Mouse (Mus musculus) heart, adult 2 months (tissue): Measurements from ENCODE around the gene Rora. TPM values are rescaled to one million over a fixed set of nuclear protein-coding genes. Genes with fewer than 3 reads are reported as not detected.

Source experiments
- DNase-seq, 2 experiments: peaks; one replicate each; pipeline ENCODE4 v3.0.0; 2021
- H3K27ac ChIP-seq: fragments of 200-600 bp; 2 replicates; pipeline ENCODE4 v1.8.1; 2022
- H3K27me3 ChIP-seq: fragments of 200-500 bp; 2 replicates; pipeline ENCODE4 v1.6.1; 2012; ENCODE audit warnings: mild to moderate bottlenecking, low read length, inconsistent platforms, mixed read lengths; ENCODE audit not compliant: control insufficient read depth, insufficient read depth
- H3K36me3 ChIP-seq: fragments of 200-500 bp; 2 replicates; pipeline ENCODE4 v1.6.1; 2012; ENCODE audit warnings: low read length, inconsistent platforms; ENCODE audit not compliant: control insufficient read depth, insufficient read depth
- H3K4me1 ChIP-seq: fragments of 200-500 bp; 2 replicates; pipeline ENCODE4 v1.6.1; 2011; ENCODE audit warnings: low read length; ENCODE audit not compliant: control insufficient read depth, insufficient read depth
- H3K4me3 ChIP-seq: fragments of 200-600 bp; 2 replicates; pipeline ENCODE4 v1.8.1; 2022
- H3K79me2 ChIP-seq: fragments of 200-500 bp; replicated peaks from 2 replicates; pipeline ENCODE4 v1.6.1; 2012; ENCODE audit warnings: mild to moderate bottlenecking, inconsistent platforms, low read length, moderate library complexity, mixed read lengths; ENCODE audit not compliant: control insufficient read depth, insufficient read depth
- H3K9ac ChIP-seq: fragments of 200-500 bp; 2 replicates; pipeline ENCODE4 v1.6.1; 2012; ENCODE audit warnings: low read depth, mild to moderate bottlenecking, control low read depth, inconsistent platforms, low read length, mixed read lengths
- CTCF ChIP-seq: fragments of 200-600 bp; IDR thresholded peaks from 2 replicates; pipeline ENCODE4 v1.8.1; 2022; ENCODE audit warnings: antibody characterized with exemption, mild to moderate bottlenecking, moderate library complexity
- EP300 ChIP-seq: fragments of 200-500 bp; IDR thresholded peaks from 2 replicates; pipeline ENCODE4 v1.6.1; 2011; ENCODE audit warnings: low read depth, low read length, control low read depth; ENCODE audit not compliant: insufficient read depth
- POLR2A ChIP-seq: fragments of 200-500 bp; IDR thresholded peaks from 2 replicates; pipeline ENCODE4 v1.6.1; 2011; ENCODE audit warnings: mild to moderate bottlenecking, low read depth, low read length, control low read depth; ENCODE audit not compliant: insufficient read depth
- WGBS: fragments of 180-500 bp; shearing (Covaris S2); methylation state at CpG from one replicate; pipeline ENCODE4 v1.1.7; 2018; 5-methylcytosine and 5-hydroxymethylcytosine counted together
- intact Hi-C: fragments of 180-260 bp; cut with DNase I; formaldehyde crosslinking; loops from one replicate; pipeline ENCODE4 v1.15.1; 2025
- polyA plus RNA-seq: library from polyadenylated mRNA; depleted of rRNA; stranded (reverse); fragments of >200 nt; gene quantifications from 2 replicates; pipeline ENCODE4 v1.2.3, GENCODE M21; 2012
- total RNA-seq, 2 experiments: library from RNA; stranded (reverse); gene quantifications; 2 replicates each; pipeline ENCODE4 v1.2.3; 2021

Gene Rora
- total and polyA plus RNA-seq, 3 experiments: 6.7 to 28.9 (median 21.6) TPM

DNA sequence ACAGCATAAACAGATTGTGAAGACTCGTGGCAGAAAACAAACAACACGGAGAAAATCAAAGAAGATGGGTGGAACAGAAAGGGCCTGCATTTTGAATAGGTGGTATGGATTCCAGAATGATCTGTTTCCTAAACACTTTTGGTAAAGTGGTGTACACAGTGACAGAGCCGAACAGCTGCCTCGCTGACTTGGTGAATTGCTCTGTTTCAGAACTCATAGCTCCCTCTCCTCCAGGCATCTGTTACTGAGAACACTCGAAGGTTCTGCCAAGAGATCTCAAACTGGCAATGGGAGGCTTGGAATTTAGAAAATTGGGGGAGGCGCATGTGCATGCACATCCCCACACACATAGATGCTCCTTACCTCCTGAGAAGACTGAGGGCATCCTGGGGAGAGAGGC lies 145.5 kb downstream of the Rora start:
- no peaks in the 10 kb centered on the region for H3K36me3 ChIP-seq
- H3K4me3 ChIP-seq: no peak overlapping the region
- no peaks in the 10 kb centered on the region for H3K27me3 ChIP-seq
- WGBS: 91% methylated on average over 6 of the region's 6 CpGs
- peaks cover 3% of the 10 kb centered on the region; the same call in 1 of the 2 replicates for H3K4me1 ChIP-seq
- no peak for DNase-seq
- no peak overlapping the region for H3K9ac ChIP-seq
- no peak overlapping the region for H3K27ac ChIP-seq
- no peaks in the 10 kb centered on the region for H3K79me2 ChIP-seq
- intact Hi-C loops: no loop called here
- TF ChIP-seq EP300 (no peak), POLR2A (no peak)

DNA sequence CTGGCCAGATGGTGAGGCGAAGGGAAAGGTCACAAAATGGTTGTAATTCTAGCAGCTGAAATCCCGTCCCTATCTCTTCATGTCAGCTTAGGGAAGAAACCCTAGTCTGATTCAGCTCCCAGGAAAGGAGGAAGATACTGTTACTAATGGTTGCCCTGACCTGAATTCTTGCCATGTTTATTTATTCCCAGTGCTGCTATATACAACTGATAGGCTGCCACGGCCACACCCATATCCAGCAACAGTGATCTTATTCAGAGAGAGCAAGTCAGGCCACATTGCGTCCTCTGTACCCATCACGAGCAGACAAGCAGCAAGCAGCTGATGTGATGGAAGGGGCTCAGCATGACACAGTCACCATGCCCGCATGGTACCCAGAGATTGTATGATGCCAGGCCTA lies 150.6 kb downstream of the Rora start:
- no peak for DNase-seq
- WGBS: 47% methylated on average over 6 of the region's 6 CpGs
- no peak overlapping the region for H3K4me3 ChIP-seq
- intact Hi-C loops: no loop called here
- peaks cover 6% of the 10 kb centered on the region for H3K4me1 ChIP-seq
- TF ChIP-seq EP300: 0 out of 2 replicates have a peak, but pooled peaks have one; percentile 50
- TF ChIP-seq POLR2A: no peak
- no peak overlapping the region for H3K27ac ChIP-seq
- H3K79me2 ChIP-seq: no peaks in the 10 kb centered on the region
- no peak overlapping the region for H3K9ac ChIP-seq
- no peaks in the 10 kb centered on the region for H3K36me3 ChIP-seq
- H3K27me3 ChIP-seq: no peaks in the 10 kb centered on the region

DNA sequence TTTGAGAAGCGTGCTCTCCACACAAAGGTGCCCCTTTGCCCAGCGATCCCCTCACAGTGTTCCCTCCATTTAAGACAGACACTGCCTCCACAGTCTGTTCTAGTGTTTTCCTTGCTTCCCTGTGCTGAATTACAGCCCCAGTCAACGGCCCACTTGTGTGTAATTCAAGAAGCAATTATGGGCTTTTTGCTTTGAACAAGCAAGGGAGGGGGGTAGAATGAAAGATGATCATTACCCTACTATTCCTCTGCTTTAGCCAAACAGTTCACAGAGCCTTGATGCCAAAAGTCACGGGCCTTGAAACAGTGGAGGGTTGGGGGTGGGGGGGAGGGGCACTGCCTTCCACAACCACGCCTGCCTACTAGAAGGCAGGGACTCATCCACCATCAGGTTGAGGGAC lies 152.2 kb downstream of the Rora start:
- H3K79me2 ChIP-seq: no peaks in the 10 kb centered on the region
- no peaks in the 10 kb centered on the region; the same call in 1 of the 2 replicates for H3K36me3 ChIP-seq
- no peak overlapping the region for H3K9ac ChIP-seq
- H3K27ac ChIP-seq: no peak overlapping the region
- intact Hi-C loops: loop anchor here (5.0 kb wide), 1 partner anchor 83 kb away; no protein-coding TSS in a partner anchor
- no peaks in the 10 kb centered on the region for H3K27me3 ChIP-seq
- peaks cover 10% of the 10 kb centered on the region for H3K4me1 ChIP-seq
- no peak for DNase-seq
- WGBS: 76% methylated on average over 5 of the region's 5 CpGs
- TF ChIP-seq POLR2A (no peak), CTCF (no peak), EP300 (no peak)
- H3K4me3 ChIP-seq: no peak overlapping the region

DNA sequence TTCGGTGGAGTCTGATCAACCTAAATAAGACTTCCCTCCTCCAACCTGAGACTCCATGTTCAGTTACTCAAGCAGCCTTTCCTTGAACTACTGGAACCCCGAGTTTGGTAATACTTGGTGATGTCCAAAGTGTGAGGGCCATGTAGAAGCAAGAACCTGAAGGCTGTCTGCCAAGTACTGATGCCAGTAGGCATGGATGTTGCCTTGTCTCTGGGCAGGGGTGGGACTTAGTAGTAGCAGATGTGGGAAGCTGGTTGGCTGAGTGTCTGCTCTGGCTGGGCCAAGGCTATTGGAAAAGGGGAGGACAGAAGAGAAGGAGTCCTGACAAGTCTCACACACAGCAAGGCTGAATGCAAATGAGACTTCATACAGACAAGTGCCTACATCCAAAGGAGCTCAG lies 154.1 kb downstream of the Rora start:
- intact Hi-C loops: loop anchor here (5.0 kb wide), 1 partner anchor 85 kb away; no protein-coding TSS in a partner anchor
- Histone ChIP-seq H3K79me2 (no peaks in the 10 kb centered on the region), H3K27ac (no peak overlapping the region), H3K9ac (no peak overlapping the region), H3K27me3 (no peaks in the 10 kb centered on the region), H3K4me3 (no peak overlapping the region), H3K36me3 (peaks cover 4% of the 10 kb centered on the region), H3K4me1 (peaks cover 15% of the 10 kb centered on the region)
- 90% methylated on average over 2 of the region's 2 CpGs for WGBS
- DNase-seq: no peak
- TF ChIP-seq POLR2A: no peak
- no peak for TF ChIP-seq CTCF

DNA sequence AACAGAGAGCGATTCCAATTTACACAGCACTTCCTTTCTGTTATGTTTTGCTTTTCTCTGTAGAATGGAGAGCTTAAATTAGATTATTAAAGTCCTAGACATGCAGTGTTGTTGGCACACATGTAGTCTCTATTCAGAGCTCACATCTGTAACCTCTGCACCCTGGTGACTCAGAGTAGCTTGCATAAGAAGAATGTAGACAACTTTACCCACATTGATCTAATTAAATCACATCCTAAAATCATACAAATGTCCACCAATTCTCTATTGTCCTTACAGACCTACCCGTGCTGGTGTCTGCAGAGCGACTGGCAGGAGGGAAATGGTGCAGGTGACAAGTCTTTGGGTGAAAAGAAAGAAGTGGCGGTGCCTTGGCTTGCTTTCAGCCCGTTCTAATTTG lies 155.9 kb downstream of the Rora start:
- WGBS: 70% methylated on average over 5 of the region's 5 CpGs
- intact Hi-C loops: loop anchor here (5.0 kb wide), 1 partner anchor 87 kb away; no protein-coding TSS in a partner anchor
- TF ChIP-seq POLR2A (no peak), EP300 (no peak), CTCF (no peak)
- Histone ChIP-seq H3K9ac (no peak overlapping the region), H3K36me3 (peaks cover 12% of the 10 kb centered on the region), H3K27me3 (no peaks in the 10 kb centered on the region), H3K4me1 (peaks cover 16% of the 10 kb centered on the region), H3K4me3 (no peak overlapping the region), H3K27ac (no peak overlapping the region), H3K79me2 (no peaks in the 10 kb centered on the region)
- no peak for DNase-seq

DNA sequence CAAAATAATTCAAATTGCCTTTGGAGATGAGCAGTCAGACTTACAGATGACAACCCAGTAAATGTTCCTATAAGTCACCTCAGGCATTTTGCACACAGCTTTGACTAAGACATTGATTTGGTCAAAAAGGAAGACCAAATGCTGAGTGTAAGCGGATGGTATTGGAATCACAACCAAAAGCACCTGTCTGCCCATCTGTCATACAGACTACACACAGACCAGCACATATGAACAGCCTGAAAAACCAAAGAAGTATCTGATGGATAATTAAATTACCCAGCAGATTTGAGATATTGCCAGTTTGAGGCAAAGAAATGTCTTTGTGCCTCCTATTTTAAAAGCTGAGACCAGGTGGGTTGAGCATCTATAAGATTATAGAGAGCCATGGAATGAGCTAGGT lies 161.1 kb downstream of the Rora start:
- no peak for TF ChIP-seq POLR2A
- no peak for TF ChIP-seq EP300
- no peak for TF ChIP-seq CTCF
- no peak overlapping the region for H3K4me3 ChIP-seq
- intact Hi-C loops: loop anchor here (5.0 kb wide), 2 partner anchors 73 to 483 kb away; no protein-coding TSS in a partner anchor
- DNase-seq: no peak
- H3K36me3 ChIP-seq: peaks cover 12% of the 10 kb centered on the region
- peaks cover 12% of the 10 kb centered on the region for H3K4me1 ChIP-seq
- H3K27me3 ChIP-seq: no peaks in the 10 kb centered on the region
- no peak overlapping the region; the same call in 1 of the 2 replicates for H3K27ac ChIP-seq
- 97% methylated on average over 1 of the region's 1 CpGs for WGBS
- no peaks in the 10 kb centered on the region; the same call in 1 of the 2 replicates for H3K79me2 ChIP-seq
- H3K9ac ChIP-seq: no peak overlapping the region
